In genomic region chr9:107632478-107632877, GRCm38 (mm10) we compare ENCODE assay signal across 9 mouse cellular contexts. TPM values are rescaled to one million over a fixed set of nuclear protein-coding genes. Genes with fewer than 3 reads are reported as not detected.
DNase-seq lines count a peak whose midpoint lies in the region; ATAC-seq and TF ChIP-seq lines count a peak whose summit lies in the region.
"Had no signal": no experiment of that assay in that cellular context is flagged by ENCODE, and none has a peak within 500 bp of the region (broad histone marks: within the 10 kb centered on the region; RNA-seq: fewer than 3 reads in every experiment).

No protein-coding gene starts in this region.

- H3K9me3 ChIP-seq in embryonic facial prominence, embryonic 12.5 days: no peaks in the 10 kb centered on the region
- H3K9me3 ChIP-seq in liver, embryonic 11.5 days (ENCODE audit: control insufficient read depth, low read length): no peaks in the 10 kb centered on the region

- peak overlapping the region; percentile 81 for H3K4me3 ChIP-seq in embryonic facial prominence, embryonic 12.5 days
- H3K4me3 ChIP-seq in liver, embryonic 11.5 days (ENCODE audit: low read depth, low read length): peak overlapping the region; percentile 89
- H3K4me3 ChIP-seq in myocyte: peak overlapping the region; percentile 97

- peaks cover 84% of the 10 kb centered on the region for H3K4me1 ChIP-seq in embryonic facial prominence, embryonic 12.5 days
- H3K4me1 ChIP-seq in liver, embryonic 11.5 days (replicated peaks; ENCODE audit: control insufficient read depth, insufficient read depth, low read length): peaks cover 61% of the 10 kb centered on the region

- H3K79me2 ChIP-seq in myocyte (ENCODE audit: control insufficient read depth, insufficient read depth): peaks cover 72% of the 10 kb centered on the region

- H3K27ac ChIP-seq in embryonic facial prominence, embryonic 12.5 days: peak overlapping the region; percentile 90
- peak overlapping the region; percentile 90 for H3K27ac ChIP-seq in liver, embryonic 11.5 days (ENCODE audit: low read depth, low read length)

- 66% methylated on average over 6 of the region's 6 CpGs for WGBS in embryonic facial prominence, embryonic 12.5 days
- WGBS in liver, embryonic 11.5 days: 51% methylated on average over 6 of the region's 6 CpGs

- peak overlapping the region; percentile 94 for H3K9ac ChIP-seq in embryonic facial prominence, embryonic 12.5 days
- H3K9ac ChIP-seq in liver, embryonic 11.5 days (ENCODE audit: low read depth, low read length): peak overlapping the region; percentile 96

- peak; percentile 69 for DNase-seq in adrenal gland, adult 2 months
- DNase-seq in adrenal gland, adult 8-10 months: no peak
- DNase-seq in 3T3-L1 (ENCODE audit: low read depth, low spot score): peak; percentile 58
- peak; percentile 77 for DNase-seq in heart, postnatal 4 days
- DNase-seq in liver, embryonic 11.5 days (ENCODE audit: low spot score): no peak
- DNase-seq in right cerebral cortex, postnatal 4 days: no peak

- H3ac ChIP-seq in myocyte (ENCODE audit: control insufficient read depth, insufficient read length): peak overlapping the region; percentile 81

- no peak for TF ChIP-seq POLR2A in myocyte (IDR thresholded peaks at IDR 0.05; ENCODE audit: insufficient read length, low read depth)

- peaks cover 7% of the 10 kb centered on the region; the same call in 1 of the 2 replicates for H3K36me3 ChIP-seq in embryonic facial prominence, embryonic 12.5 days
- H3K36me3 ChIP-seq in liver, embryonic 11.5 days (ENCODE audit: control insufficient read depth, insufficient read depth, low read length): peaks cover 6% of the 10 kb centered on the region; the same call in 1 of the 2 replicates
- no peaks in the 10 kb centered on the region for H3K36me3 ChIP-seq in myocyte (ENCODE audit: control insufficient read depth, insufficient read depth)

- H3K27me3 ChIP-seq in embryonic facial prominence, embryonic 12.5 days: no peaks in the 10 kb centered on the region
- no peaks in the 10 kb centered on the region for H3K27me3 ChIP-seq in liver, embryonic 11.5 days (replicated peaks; ENCODE audit: control insufficient read depth, insufficient read depth, low read length)
- no peaks in the 10 kb centered on the region for H3K27me3 ChIP-seq in myocyte (ENCODE audit: control insufficient read depth, insufficient read depth, insufficient read length)

- peak overlapping the region; percentile 95 for H3K4me2 ChIP-seq in embryonic facial prominence, embryonic 12.5 days (replicated peaks)
- H3K4me2 ChIP-seq in liver, embryonic 11.5 days: peak overlapping the region; percentile 97
- H3K4me2 ChIP-seq in myocyte (ENCODE audit: low read depth): peak overlapping the region; percentile 100

- ATAC-seq in embryonic facial prominence, embryonic 12.5 days (ENCODE audit: insufficient number of reproducible peaks, insufficient read depth, low FRiP score, low TSS enrichment): no peak
- ATAC-seq in liver, embryonic 11.5 days (replicated peaks; ENCODE audit: low FRiP score): no peak

TF ChIP-seq in myocyte, 11 proteins besides CTCF, POLR2A, EP300 and RAD21:
- TF ChIP-seq MYOG (IDR thresholded peaks at IDR 0.05; ENCODE audit: control insufficient read depth in 1 of 3, insufficient read depth in 1 of 3, insufficient read length in 2 of 3, low read depth in 2 of 3) (peak in 1 of 3 experiments; percentile 17), SRF (IDR thresholded peaks at IDR 0.05; ENCODE audit: control insufficient read depth, insufficient read length, low read depth) (no peak), REST (IDR thresholded peaks at IDR 0.05; ENCODE audit: insufficient read depth, insufficient read length) (no peak), POLR2AphosphoS2 (IDR thresholded peaks at IDR 0.05; ENCODE audit: insufficient read length, low read depth) (no peak), MAX (IDR thresholded peaks at IDR 0.05; ENCODE audit: low read depth) (no peak), CEBPB (IDR thresholded peaks at IDR 0.05; ENCODE audit: insufficient read depth, poor library complexity, severe bottlenecking) (no peak), TCF3 (IDR thresholded peaks at IDR 0.05; ENCODE audit: insufficient read length, low read depth) (no peak), E2F4 (IDR thresholded peaks at IDR 0.05; ENCODE audit: insufficient read depth) (no peak), TCF12 (IDR thresholded peaks at IDR 0.05; ENCODE audit: insufficient read depth, poor library complexity, severe bottlenecking) (no peak), MYOD1 (IDR thresholded peaks at IDR 0.05; ENCODE audit: control insufficient read depth in 1 of 3, insufficient read length in 2 of 3, low read depth in 2 of 3) (peak in 1 of 3 experiments; percentile 41), USF1 (IDR thresholded peaks at IDR 0.05; ENCODE audit: low read depth) (no peak)

RNA-seq across cellular contexts. Expression of gene Gnai2, which starts 2.7 kb away (rescaled TPM):
- 100 to 1,000 TPM; 198 to 278 TPM for total RNA-seq in adrenal gland, adult 2 months (2021)
- 330 and 345 TPM in 2 replicates for polyA plus RNA-seq in adrenal gland, adult 2 months (2012; rRNA removed)
- 100 to 1,000 TPM; 229 to 382 (median 295) TPM for total RNA-seq in adrenal gland, adult 8-10 months (2022)
- polyA plus RNA-seq in embryonic facial prominence, embryonic 12.5 days (2016; fragmentation: Nextera tagmentation; extraction: Ambion mirVana): 439 and 443 TPM in 2 replicates
- 100 to 1,000 TPM; 462 to 469 TPM for total RNA-seq in heart, postnatal 4 days (2021)
- 217 and 233 TPM in 2 replicates for polyA plus RNA-seq in liver, embryonic 11.5 days (2014; fragmentation: Nextera tagmentation; extraction: Ambion mirVana)
- 499 TPM for polyA plus RNA-seq in myocyte (2012; fragmentation: generic; extraction: Trizol)

RNA-seq across cellular contexts. Expression of gene Sema3b, which starts 23.4 kb away (rescaled TPM):
- total RNA-seq in adrenal gland, adult 2 months (2021): 1 to 10 TPM; 3.7 to 4.1 TPM
- 8.3 and 10.4 TPM in 2 replicates for polyA plus RNA-seq in adrenal gland, adult 2 months (2012; rRNA removed)
- total RNA-seq in adrenal gland, adult 8-10 months (2022): 1 to 10 TPM; 5.0 to 7.7 (median 6.2) TPM
- 3.8 and 6.9 TPM in 2 replicates for polyA plus RNA-seq in embryonic facial prominence, embryonic 12.5 days (2016; fragmentation: Nextera tagmentation; extraction: Ambion mirVana)
- total RNA-seq in heart, postnatal 4 days (2021): 10 to 100 TPM; 16.2 to 18.8 TPM
- polyA plus RNA-seq in liver, embryonic 11.5 days (2014; fragmentation: Nextera tagmentation; extraction: Ambion mirVana): 0.63 and 0.79 TPM in 2 replicates
- 59.9 TPM for polyA plus RNA-seq in myocyte (2012; fragmentation: generic; extraction: Trizol)
- total RNA-seq: hematopoietic stem cell, adult 5-6 weeks had no signal

RNA-seq across cellular contexts. Expression of gene Slc38a3, which starts 36.9 kb away (rescaled TPM):
- total RNA-seq in adrenal gland, adult 2 months (2021): 1 to 10 TPM in 1 of 2 experiments, under 1 TPM in 1; 0.48 to 2.7 TPM
- 1.7 and 4.1 TPM in 2 replicates for polyA plus RNA-seq in adrenal gland, adult 2 months (2012; rRNA removed)
- 1 to 10 TPM in 1 of 4 experiments, under 1 TPM in 3; 0.31 to 2.2 (median 0.74) TPM for total RNA-seq in adrenal gland, adult 8-10 months (2022)
- polyA plus RNA-seq in embryonic facial prominence, embryonic 12.5 days (2016; fragmentation: Nextera tagmentation; extraction: Ambion mirVana): 8.2 and 8.3 TPM in 2 replicates
- total RNA-seq in heart, postnatal 4 days (2021): 1 to 10 TPM; 8.0 to 8.1 TPM
- polyA plus RNA-seq in liver, embryonic 11.5 days (2014; fragmentation: Nextera tagmentation; extraction: Ambion mirVana): 3.9 and 4.0 TPM in 2 replicates
- polyA plus RNA-seq in myocyte (2012; fragmentation: generic; extraction: Trizol): 0.06 TPM
- total RNA-seq: hematopoietic stem cell, adult 5-6 weeks had no signal

RNA-seq across cellular contexts. Expression of gene Ifrd2, which starts 45.0 kb away (rescaled TPM):
- total RNA-seq in adrenal gland, adult 2 months (2021): 10 to 100 TPM; 36.0 to 41.7 TPM
- polyA plus RNA-seq in adrenal gland, adult 2 months (2012; rRNA removed): 67.3 and 80.0 TPM in 2 replicates
- 10 to 100 TPM; 36.7 to 49.1 (median 39.8) TPM for total RNA-seq in adrenal gland, adult 8-10 months (2022)
- polyA plus RNA-seq in embryonic facial prominence, embryonic 12.5 days (2016; fragmentation: Nextera tagmentation; extraction: Ambion mirVana): 35.8 and 36.9 TPM in 2 replicates
- total RNA-seq in heart, postnatal 4 days (2021): 10 to 100 TPM; 41.6 to 44.4 TPM
- 219 and 230 TPM in 2 replicates for polyA plus RNA-seq in liver, embryonic 11.5 days (2014; fragmentation: Nextera tagmentation; extraction: Ambion mirVana)
- polyA plus RNA-seq in myocyte (2012; fragmentation: generic; extraction: Trizol): 29.4 TPM

RNA-seq across cellular contexts. Expression of gene Gnat1, which starts 47.0 kb away (rescaled TPM):
- total RNA-seq in adrenal gland, adult 2 months (2021): under 1 TPM in 1 of 2 experiments, not detected in 1; 0.37 TPM
- polyA plus RNA-seq in adrenal gland, adult 2 months (2012; rRNA removed): 0.10 and 0.16 TPM in 2 replicates
- under 1 TPM in 1 of 4 experiments, not detected in 3; 0.74 TPM for total RNA-seq in adrenal gland, adult 8-10 months (2022)
- polyA plus RNA-seq in embryonic facial prominence, embryonic 12.5 days (2016; fragmentation: Nextera tagmentation; extraction: Ambion mirVana): 1.4 and 3.0 TPM in 2 replicates
- total RNA-seq in heart, postnatal 4 days (2021): not detected
- polyA plus RNA-seq in liver, embryonic 11.5 days (2014; fragmentation: Nextera tagmentation; extraction: Ambion mirVana): 4.7 and 5.0 TPM in 2 replicates
- polyA plus RNA-seq in myocyte (2012; fragmentation: generic; extraction: Trizol): not detected
- total RNA-seq: hematopoietic stem cell, adult 5-6 weeks had no signal

Comparison
In these comparisons a context has a peak if more than half of its experiments do, and no peak if none do; other contexts are left out.
1. DNase-seq: peak in adrenal gland, adult 2 months (single experiment), 3T3-L1 (single experiment) and heart, postnatal 4 days (single experiment); none in adrenal gland, adult 8-10 months (single experiment), liver, embryonic 11.5 days (single experiment) and right cerebral cortex, postnatal 4 days (single experiment).
2. Peak in every context shown above with its lines, with median percentiles within 50 percentile points of each other: H3K4me2 ChIP-seq and H3K4me3 ChIP-seq.